In the genomic region with DNA sequence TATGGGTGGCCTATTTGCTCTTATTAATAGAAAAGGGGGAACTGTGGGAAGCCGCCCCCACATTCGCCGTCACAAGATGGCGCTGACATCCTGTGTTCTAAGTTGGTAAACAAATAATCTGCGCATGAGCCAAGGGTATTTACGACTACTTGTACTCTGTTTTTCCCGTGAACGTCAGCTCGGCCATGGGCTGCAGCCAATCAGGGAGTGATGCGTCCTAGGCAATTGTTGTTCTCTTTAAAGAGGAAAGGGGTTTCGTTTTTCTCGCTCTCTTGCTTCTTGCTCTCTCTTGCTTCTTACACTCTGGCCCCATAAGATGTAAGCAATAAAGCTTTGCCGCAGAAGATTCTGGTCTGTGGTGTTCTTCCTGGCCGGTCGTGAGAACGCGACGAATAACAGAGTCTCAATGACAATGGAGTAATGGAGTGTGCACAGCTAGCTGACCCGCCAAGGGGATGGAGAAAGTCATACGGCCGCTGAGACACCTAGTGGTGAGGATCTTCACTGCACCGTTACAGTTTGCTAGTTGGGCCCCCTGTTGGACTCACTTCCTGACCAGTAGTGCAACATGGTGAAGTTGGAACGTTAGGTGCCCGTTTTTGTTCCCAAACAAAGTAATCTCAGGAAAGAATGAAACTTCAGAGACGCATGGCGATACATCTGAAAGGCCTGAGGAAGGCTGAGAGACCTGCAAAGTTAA, we compare ENCODE assay signal across 8 mouse cellular contexts. TPM values are rescaled to one million over a fixed set of nuclear protein-coding genes. Genes with fewer than 3 reads are reported as not detected.
DNase-seq lines count a peak whose midpoint lies in the region; ATAC-seq and TF ChIP-seq lines count a peak whose summit lies in the region.
"Not testable (repeated sequence)": the region's sequence is repeated elsewhere in the genome, so short reads cannot be mapped to it uniquely, and the experiment has no call there.

No protein-coding gene starts in this region.

- peak overlapping the region; percentile 79 for H3K27ac ChIP-seq in bone marrow macrophage, adult 2 months (ENCODE audit: insufficient read depth, low read depth, low read length)
- H3K27ac ChIP-seq in heart, embryonic 11.5 days (ENCODE audit: low read depth, low read length), result not testable (repeated sequence)
- peak overlapping the region; percentile 69; the same call in 1 of the 2 replicates for H3K27ac ChIP-seq in kidney, embryonic 16.5 days (ENCODE audit: low read length)

- H3K4me1 ChIP-seq in bone marrow macrophage, adult 2 months (ENCODE audit: control insufficient read depth, insufficient read depth, low read length); heart, embryonic 11.5 days (ENCODE audit: control insufficient read depth, insufficient read depth, low read length); kidney, embryonic 16.5 days (ENCODE audit: insufficient read depth, low read length): not testable (repeated sequence)

- not testable (repeated sequence) for H3K9ac ChIP-seq in heart, embryonic 11.5 days (ENCODE audit: low read depth, low read length)
- peak overlapping the region; percentile 37; the same call in 1 of the 2 replicates for H3K9ac ChIP-seq in kidney, embryonic 16.5 days (replicated peaks; ENCODE audit: low read length)

- DNase-seq in 416B (ENCODE audit: low read depth) (peak; percentile 89), liver (peak; percentile 84)
- peak; percentile 86 to 92 for DNase-seq in spleen, postnatal 4 days (ENCODE audit: low spot score in 2 of 2)

- H3K4me2 ChIP-seq in heart, embryonic 11.5 days, result peak overlapping the region; percentile 34
- H3K4me2 ChIP-seq in kidney, embryonic 16.5 days (replicated peaks; ENCODE audit: low read depth, low read length), result peak overlapping the region; percentile 38

- peak; percentile 100 for ATAC-seq in erythroblast, adult 5-6 weeks (replicated peaks; ENCODE audit: low FRiP score, poor library complexity, severe bottlenecking)
- peak; percentile 80 for ATAC-seq in heart, embryonic 11.5 days (replicated peaks; ENCODE audit: insufficient number of reproducible peaks, low FRiP score, low TSS enrichment)
- ATAC-seq in kidney, embryonic 16.5 days (ENCODE audit: low FRiP score, low TSS enrichment), result peak; percentile 96
- peak; percentile 99 for ATAC-seq in monocyte, adult 5-6 weeks (replicated peaks; ENCODE audit: insufficient number of reproducible peaks, low FRiP score, low TSS enrichment, poor library complexity, severe bottlenecking)

- TF ChIP-seq POLR2A in bone marrow macrophage, adult 2 months (IDR thresholded peaks at IDR 0.05; ENCODE audit: borderline replicate concordance, low read depth, low read length), result not testable (repeated sequence)

- peak overlapping the region; percentile 59 for H3K4me3 ChIP-seq in bone marrow macrophage, adult 2 months (ENCODE audit: insufficient read depth, low read length)
- H3K4me3 ChIP-seq in heart, embryonic 11.5 days (ENCODE audit: low read depth, low read length), result not testable (repeated sequence)
- peak overlapping the region; percentile 40 for H3K4me3 ChIP-seq in kidney, embryonic 16.5 days (ENCODE audit: low read length)

- not testable (repeated sequence) for TF ChIP-seq CTCF in bone marrow macrophage, adult 2 months (IDR thresholded peaks at IDR 0.05; ENCODE audit: low read depth, low read length)

- not testable (repeated sequence) for H3K27me3 ChIP-seq in heart, embryonic 11.5 days (ENCODE audit: control insufficient read depth, insufficient read depth, low read length); kidney, embryonic 16.5 days (ENCODE audit: insufficient read depth, low read length)

- H3K36me3 ChIP-seq in heart, embryonic 11.5 days (ENCODE audit: control insufficient read depth, insufficient read depth, low read length); kidney, embryonic 16.5 days (ENCODE audit: insufficient read depth, low read length): not testable (repeated sequence)

- not testable (repeated sequence) for H3K9me3 ChIP-seq in heart, embryonic 11.5 days (replicated peaks; ENCODE audit: control insufficient read depth, low read length); kidney, embryonic 16.5 days (ENCODE audit: low read length)

- 14% methylated on average over 14 of the region's 26 CpGs for WGBS in heart, embryonic 11.5 days (ENCODE audit: insufficient replicate concordance)
- WGBS in kidney, embryonic 16.5 days, result 14% methylated on average over 14 of the region's 26 CpGs

RNA-seq across cellular contexts. Expression of a gene that starts 5.7 kb away (rescaled TPM):
- 229 and 243 TPM in 2 replicates for polyA plus RNA-seq in bone marrow macrophage, adult 2 months (2012; ENCODE audit: insufficient read depth, insufficient read length, missing spikeins)
- total RNA-seq in erythroblast, adult 5-6 weeks (2015; ENCODE audit: low replicate concordance), result 235 and 246 TPM in 2 replicates
- 508 and 629 TPM in 2 replicates for total RNA-seq in erythroblast, adult 5-6 weeks (2017; ENCODE audit: low replicate concordance)
- 58.6 and 78.9 TPM in 2 replicates for polyA plus RNA-seq in heart, embryonic 11.5 days (2014; fragmentation: Nextera tagmentation; extraction: Ambion mirVana)
- 60.9 and 73.5 TPM in 2 replicates for polyA plus RNA-seq in kidney, embryonic 16.5 days (2015; fragmentation: Nextera tagmentation; extraction: Ambion mirVana)
- total RNA-seq in monocyte, adult 5-6 weeks (2017), result 642 to 909 TPM (median 707 TPM) in 3 replicates

RNA-seq across cellular contexts. Expression of a gene that starts 45.5 kb away (rescaled TPM):
- 8.2 and 13.2 TPM in 2 replicates for polyA plus RNA-seq in bone marrow macrophage, adult 2 months (2012; ENCODE audit: insufficient read depth, insufficient read length, missing spikeins)
- total RNA-seq in erythroblast, adult 5-6 weeks (2015; ENCODE audit: low replicate concordance), result 8.2 and 12.7 TPM in 2 replicates
- total RNA-seq in erythroblast, adult 5-6 weeks (2017; ENCODE audit: low replicate concordance), result 23.1 and 25.7 TPM in 2 replicates
- polyA plus RNA-seq in heart, embryonic 11.5 days (2014; fragmentation: Nextera tagmentation; extraction: Ambion mirVana), result 16.9 and 18.2 TPM in 2 replicates
- 22.5 and 23.9 TPM in 2 replicates for polyA plus RNA-seq in kidney, embryonic 16.5 days (2015; fragmentation: Nextera tagmentation; extraction: Ambion mirVana)
- 9.3 to 16.2 TPM (median 14.2 TPM) in 3 replicates for total RNA-seq in monocyte, adult 5-6 weeks (2017)

RNA-seq across cellular contexts. Expression of a gene that starts 47.5 kb away (rescaled TPM):
- polyA plus RNA-seq in bone marrow macrophage, adult 2 months (2012; ENCODE audit: insufficient read depth, insufficient read length, missing spikeins), result 18.5 and 18.9 TPM in 2 replicates
- total RNA-seq in erythroblast, adult 5-6 weeks (2015; ENCODE audit: low replicate concordance), result 11.7 and 12.1 TPM in 2 replicates
- 7.5 and 9.6 TPM in 2 replicates for total RNA-seq in erythroblast, adult 5-6 weeks (2017; ENCODE audit: low replicate concordance)
- polyA plus RNA-seq in heart, embryonic 11.5 days (2014; fragmentation: Nextera tagmentation; extraction: Ambion mirVana), result 16.1 and 17.9 TPM in 2 replicates
- 14.4 and 22.5 TPM in 2 replicates for polyA plus RNA-seq in kidney, embryonic 16.5 days (2015; fragmentation: Nextera tagmentation; extraction: Ambion mirVana)
- total RNA-seq in monocyte, adult 5-6 weeks (2017), result 15.8 to 61.9 TPM (median 46.3 TPM) in 3 replicates
